Mouse (Mus musculus) CH12.LX (cell line): ENCODE measurements around the gene Eri3. TPM values are rescaled to one million over a fixed set of nuclear protein-coding genes. Genes with fewer than 3 reads are reported as not detected.

Experiments
- DNase-seq: peaks from one replicate; pipeline ENCODE4 v3.0.0-alpha.2; 2013; ENCODE audit errors: extremely low read depth
- H3K27ac ChIP-seq: 2 replicates; pipeline ENCODE4 v1.5.1; 2012; ENCODE audit warnings: low read depth, mild to moderate bottlenecking, control low read depth, moderate library complexity; ENCODE audit not compliant: insufficient read depth
- H3K27me3 ChIP-seq: replicated peaks from 2 replicates; pipeline ENCODE3; 2012; ENCODE audit warnings: inconsistent platforms
- H3K36me3 ChIP-seq, 2 experiments: replicated peaks in 1 of 2; 2 replicates each; pipeline versions ENCODE3 to v1.6.1; 2012; ENCODE audit warnings: inconsistent platforms in 1 of 2, low read length in 1 of 2, mild to moderate bottlenecking in 1 of 2, mixed read lengths in 1 of 2, moderate library complexity in 1 of 2; ENCODE audit not compliant: control insufficient read depth in 1 of 2, insufficient read depth in 1 of 2
- H3K4me1 ChIP-seq, 2 experiments: 2 replicates each; pipeline ENCODE4 v1.6.1; 2012; ENCODE audit warnings: inconsistent platforms in 1 of 2, moderate library complexity in 1 of 2; ENCODE audit not compliant: insufficient read depth in 2 of 2, control insufficient read depth in 1 of 2
- H3K4me2 ChIP-seq: 2 replicates; pipeline ENCODE4 v1.6.1; 2012; ENCODE audit warnings: low read depth, mild to moderate bottlenecking, control low read depth; ENCODE audit not compliant: poor library complexity, insufficient read depth, severe bottlenecking
- H3K4me3 ChIP-seq, 3 experiments: fragments of 150-350 bp in 1 of 3; sonication (generic) in 1 of 3; replicated peaks in 1 of 3; 2 replicates each; pipeline versions ENCODE3 to v1.5.1; 2011 to 2012; ENCODE audit warnings: low read depth in 2 of 3, low read length in 2 of 3, mild to moderate bottlenecking in 2 of 3, moderate library complexity in 2 of 3, control low read depth in 1 of 3, improper control_type of control experiment in 1 of 3, inconsistent platforms in 1 of 3, mixed read lengths in 1 of 3; ENCODE audit not compliant: poor library complexity in 1 of 3
- H3K79me2 ChIP-seq: replicated peaks from 2 replicates; pipeline ENCODE4 v1.6.1; 2012; ENCODE audit warnings: mild to moderate bottlenecking, moderate library complexity; ENCODE audit not compliant: control insufficient read depth, poor library complexity, insufficient read depth, severe bottlenecking; ENCODE audit errors: extremely low read depth
- H3K9ac ChIP-seq: 2 replicates; pipeline ENCODE4 v1.6.1; 2012; ENCODE audit warnings: low read depth, mild to moderate bottlenecking, control low read depth, moderate library complexity; ENCODE audit not compliant: insufficient read depth
- H3K9me3 ChIP-seq: replicated peaks from 2 replicates; pipeline ENCODE3; 2012; ENCODE audit warnings: low read length, inconsistent platforms, mixed read lengths
- BHLHE40 ChIP-seq: IDR thresholded peaks from 2 replicates; pipeline ENCODE4 v1.6.1; 2011; ENCODE audit warnings: mild to moderate bottlenecking, low read depth, low read length, improper control_type of control experiment
- CHD1 ChIP-seq: IDR thresholded peaks from 2 replicates; pipeline ENCODE4 v1.6.1; 2012; ENCODE audit warnings: low read depth, low read length, improper control_type of control experiment, inconsistent platforms
- CHD2 ChIP-seq: IDR thresholded peaks from 2 replicates; pipeline ENCODE4 v1.6.1; 2011; ENCODE audit warnings: low read length, improper control_type of control experiment
- ELF1 ChIP-seq: IDR thresholded peaks from 2 replicates; pipeline ENCODE4 v1.6.1; 2014; ENCODE audit warnings: low read depth, mild to moderate bottlenecking, inconsistent platforms, low read length, improper control_type of control experiment
- ETS1 ChIP-seq: conservative IDR thresholded peaks from 2 replicates; pipeline ENCODE4 v1.6.1; 2012; ENCODE audit warnings: low read depth, mild to moderate bottlenecking, inconsistent platforms, low read length, improper control_type of control experiment, moderate library complexity
- IRF4 ChIP-seq: IDR thresholded peaks from 2 replicates; pipeline ENCODE4 v1.6.1; 2014; ENCODE audit warnings: low read depth, mild to moderate bottlenecking, inconsistent platforms, low read length, improper control_type of control experiment
- JUN ChIP-seq: IDR thresholded peaks from 2 replicates; pipeline ENCODE4 v1.6.1; 2011; ENCODE audit warnings: low read depth, mild to moderate bottlenecking, low read length, improper control_type of control experiment, moderate library complexity; ENCODE audit not compliant: insufficient read depth
- MAZ ChIP-seq: IDR thresholded peaks from 2 replicates; pipeline ENCODE4 v1.6.1; 2012; ENCODE audit warnings: low read depth, mild to moderate bottlenecking, inconsistent platforms, low read length, improper control_type of control experiment, moderate library complexity
- MXI1 ChIP-seq: IDR thresholded peaks from 2 replicates; pipeline ENCODE4 v1.6.1; 2011; ENCODE audit warnings: mild to moderate bottlenecking, low read depth, low read length, improper control_type of control experiment
- MYC ChIP-seq: IDR thresholded peaks from 2 replicates; pipeline ENCODE4 v1.6.1; 2011; ENCODE audit warnings: low read depth, mild to moderate bottlenecking, improper control_type of control experiment, low read length
- PAX5 ChIP-seq: IDR thresholded peaks from 2 replicates; pipeline ENCODE4 v1.6.1; 2012; ENCODE audit warnings: low read length, inconsistent platforms, mixed read lengths
- POLR2A ChIP-seq: IDR thresholded peaks from 2 replicates; pipeline ENCODE4 v1.6.1; 2011; ENCODE audit warnings: low read depth, mild to moderate bottlenecking, improper control_type of control experiment, low read length
- POLR2AphosphoS2 ChIP-seq: IDR thresholded peaks from 2 replicates; pipeline ENCODE4 v1.6.1; 2011; ENCODE audit warnings: low read depth, low read length, improper control_type of control experiment
- RAD21 ChIP-seq: IDR thresholded peaks from 2 replicates; pipeline ENCODE4 v1.6.1; 2011; ENCODE audit warnings: low read depth, mild to moderate bottlenecking, low read length, improper control_type of control experiment, moderate library complexity
- RCOR1 ChIP-seq: conservative IDR thresholded peaks from 2 replicates; pipeline ENCODE4 v1.6.1; 2012; ENCODE audit warnings: low read depth, mild to moderate bottlenecking, inconsistent platforms, low read length, improper control_type of control experiment
- SIN3A ChIP-seq: IDR thresholded peaks from 2 replicates; pipeline ENCODE4 v1.6.1; 2012; ENCODE audit warnings: low read length, improper control_type of control experiment, inconsistent platforms
- TBP ChIP-seq: conservative IDR thresholded peaks from 2 replicates; pipeline ENCODE4 v1.6.1; 2011; ENCODE audit warnings: low read depth, low read length, improper control_type of control experiment
- TCF12 ChIP-seq: IDR thresholded peaks from 2 replicates; pipeline ENCODE4 v1.6.1; 2014; ENCODE audit warnings: low read depth, mild to moderate bottlenecking, inconsistent platforms, low read length, improper control_type of control experiment
- UBTF ChIP-seq: IDR thresholded peaks from 2 replicates; pipeline ENCODE4 v1.6.1; 2012; ENCODE audit warnings: low read depth, mild to moderate bottlenecking, inconsistent platforms, low read length, improper control_type of control experiment, moderate library complexity
- USF1 ChIP-seq: IDR thresholded peaks from 2 replicates; pipeline ENCODE4 v1.6.1; 2014; ENCODE audit warnings: low read depth, mild to moderate bottlenecking, inconsistent platforms, low read length, improper control_type of control experiment
- USF2 ChIP-seq: conservative IDR thresholded peaks from 2 replicates; pipeline ENCODE4 v1.6.1; 2011; ENCODE audit warnings: low read depth, low read length, improper control_type of control experiment
- ZC3H11A ChIP-seq: IDR thresholded peaks from 2 replicates; pipeline ENCODE4 v1.6.1; 2012; ENCODE audit warnings: low read depth, mild to moderate bottlenecking, inconsistent platforms, low read length, improper control_type of control experiment
- ZMIZ1 ChIP-seq: IDR thresholded peaks from 2 replicates; pipeline ENCODE4 v1.6.1; 2012; ENCODE audit warnings: low read depth, mild to moderate bottlenecking, inconsistent platforms, low read length, improper control_type of control experiment
- dilution Hi-C: fragments of 300-500 bp; cut with MboI; formaldehyde crosslinking; loops from 2 replicates; pipeline ENCODE4 v1.14.3; 2020; ENCODE audit warnings: low sequenced_read_pairs; ENCODE audit not compliant: extremely low pct_unique_long_range_greater_than_20kb, extremely low pct_ligation_motif_present
- in situ Hi-C: fragments of 300-500 bp; cut with MboI; formaldehyde crosslinking; loops from 3 replicates; pipeline ENCODE4 v1.14.3; 2019; ENCODE audit warnings: low sequenced_read_pairs, low pct_ligation_motif_present, low pct_unique_long_range_greater_than_20kb, mixed read lengths
- polyA plus RNA-seq: library from polyadenylated mRNA; unstranded; fragments of >175 nt; gene quantifications from 2 replicates; pipeline ENCODE4 v1.2.1, GENCODE M21; 2012; ENCODE audit warnings: low read depth; ENCODE audit not compliant: insufficient read length
- total RNA-seq, 2 experiments: library from RNA; depleted of rRNA; stranded (reverse); fragments of 300-350 nt in 1 of 2; fragments of >200 nt in 1 of 2; gene quantifications; 2 replicates each; pipeline ENCODE4 v1.2.3; 2012 to 2014

The Eri3 gene
- total and polyA plus RNA-seq, 3 experiments: 31.2 to 38.0 (median 31.9) TPM

DNA sequence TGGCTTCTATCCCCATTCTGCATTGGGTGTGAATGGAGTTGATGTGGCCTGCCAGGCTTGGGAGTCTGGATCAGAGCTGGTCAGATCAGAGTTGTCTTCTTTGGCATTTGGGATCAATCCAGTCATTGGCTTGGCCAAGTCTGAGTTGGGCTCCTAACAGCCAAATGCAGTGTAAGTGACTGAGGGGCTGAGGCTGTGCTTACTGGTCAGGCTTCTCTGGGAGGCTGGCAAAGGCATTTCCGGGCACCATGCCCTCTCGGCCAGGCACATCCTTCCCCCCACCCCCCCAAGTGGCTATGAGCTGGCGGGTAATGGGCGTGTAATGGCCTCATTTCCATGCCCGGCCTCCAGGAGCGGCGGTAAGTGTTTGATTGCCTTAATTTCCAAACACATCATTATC is 115.4 kb downstream of the Eri3 start:
- Histone ChIP-seq H3K79me2 (no peaks in the 10 kb centered on the region), H3K4me2 (no peak overlapping the region), H3K9me3 (no peaks in the 10 kb centered on the region), H3K4me1 (peaks cover 0 to 18% of the 10 kb centered on the region in 2 experiments; a peak in 2 of 4 replicates), H3K4me3 (no peak overlapping the region), H3K36me3 (peaks cover 0 to 43% of the 10 kb centered on the region in 2 experiments), H3K9ac (no peak overlapping the region), H3K27me3 (no peaks in the 10 kb centered on the region), H3K27ac (no peak overlapping the region)
- TF ChIP-seq ZC3H11A (no peak), BHLHE40 (no peak), ELF1 (no peak), MXI1 (no peak), USF1 (no peak), RAD21 (no peak), PAX5 (no peak), MYC (no peak), TBP (no peak), ETS1 (no peak), JUN (no peak), IRF4 (no peak), CHD1 (no peak)
- no peak for DNase-seq
- dilution Hi-C loops (no loop called here), in situ Hi-C loops (no loop called here)

DNA sequence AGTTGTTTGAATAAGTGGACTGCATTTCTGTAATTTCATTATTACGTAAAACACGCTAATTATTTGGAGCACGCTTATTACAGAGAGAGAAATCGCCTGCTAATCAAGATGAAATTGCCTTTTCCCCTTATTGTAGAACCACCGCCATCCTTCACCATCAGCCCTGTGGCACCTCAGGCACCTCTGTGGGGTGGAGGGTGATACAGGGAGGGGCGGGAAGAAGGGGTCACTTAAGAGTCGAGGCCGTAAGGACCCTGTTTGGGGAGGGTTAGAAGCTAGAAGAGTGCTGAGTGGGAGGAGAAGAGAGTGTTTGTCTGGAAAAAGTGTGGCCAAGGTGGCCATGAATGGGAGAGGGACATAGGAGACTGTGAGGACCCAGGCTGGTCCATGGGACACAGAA is 115.9 kb downstream of the Eri3 start:
- TF ChIP-seq TCF12: no peak
- TF ChIP-seq POLR2A: no peak
- TF ChIP-seq RCOR1: no peak
- no peak for TF ChIP-seq POLR2AphosphoS2
- no peak for TF ChIP-seq UBTF
- no peak for TF ChIP-seq JUN
- no peak for TF ChIP-seq ZMIZ1
- TF ChIP-seq MAZ: no peak
- no peak for TF ChIP-seq USF2
- no peak for TF ChIP-seq USF1
- TF ChIP-seq ETS1: no peak
- TF ChIP-seq SIN3A: no peak
- TF ChIP-seq CHD2: no peak
- in situ Hi-C loops: no loop called here
- H3K4me2 ChIP-seq: no peak overlapping the region

More for the DNA sequence above, 115.9 kb downstream of the Eri3 start:
- Histone ChIP-seq H3K27me3 (no peaks in the 10 kb centered on the region), H3K79me2 (no peaks in the 10 kb centered on the region), H3K36me3 (peaks cover 0 to 41% of the 10 kb centered on the region in 2 experiments), H3K9me3 (no peaks in the 10 kb centered on the region), H3K9ac (no peak overlapping the region), H3K4me1 (peaks cover 0 to 13% of the 10 kb centered on the region in 2 experiments; a peak in 2 of 4 replicates), H3K4me3 (no peak overlapping the region), H3K27ac (no peak overlapping the region)
- no peak for DNase-seq
- dilution Hi-C loops: no loop called here
